Mouse (Mus musculus): Measurements from ENCODE around the gene Fam83g.
A peak's percentile ranks its signal among the peaks of the same experiment; 100 is the strongest.

The Fam83g gene

GRCm38 (mm10) chr11:61652216-61652615 lies 31.7 kb upstream of the Fam83g start:
- DNase-seq (ENCODE audit: low spot score in 2 of 2) = no peak

- DNase-seq (ENCODE audit: low spot score in 2 of 2) = peak; percentile 88 to 89
These were observed 31.0 kb upstream of the Fam83g start, which contains the start of gene Grap for GRCm38 (mm10) chr11:61652686-61653447. Gene Grap, plus strand, starts transcription at chr11:61653265.

- no peak for DNase-seq (ENCODE audit: low spot score in 2 of 2)
These were observed 30.3 kb upstream of the Fam83g start for GRCm38 (mm10) chr11:61653568-61653967.

GRCm38 (mm10) chr11:61654786-61655311 lies 29.0 kb upstream of the Fam83g start:
- DNase-seq (ENCODE audit: low spot score in 2 of 2) = no peak

- DNase-seq (ENCODE audit: low spot score in 2 of 2) = no peak
These were observed 28.2 kb upstream of the Fam83g start for GRCm38 (mm10) chr11:61655649-61656048.

GRCm38 (mm10) chr11:61656148-61656850 lies 27.6 kb upstream of the Fam83g start:
- peak; percentile 75 to 77 for DNase-seq (ENCODE audit: low spot score in 2 of 2)

GRCm38 (mm10) chr11:61657432-61657831 lies 26.5 kb upstream of the Fam83g start:
- peak; percentile 72 for DNase-seq (ENCODE audit: low spot score in 2 of 2)

GRCm38 (mm10) chr11:61658360-61658922 lies 25.4 kb upstream of the Fam83g start:
- DNase-seq (ENCODE audit: low spot score in 2 of 2) = no peak

GRCm38 (mm10) chr11:61659011-61659858 lies 24.7 kb upstream of the Fam83g start:
- DNase-seq (ENCODE audit: low spot score in 2 of 2) = peak; percentile 51 to 54

- DNase-seq (ENCODE audit: low spot score in 2 of 2) = no peak
These were observed 23.9 kb upstream of the Fam83g start for GRCm38 (mm10) chr11:61660001-61660400.

GRCm38 (mm10) chr11:61660806-61661392 lies 23.0 kb upstream of the Fam83g start:
- peak; percentile 75 for DNase-seq (ENCODE audit: low spot score in 2 of 2)

- DNase-seq (ENCODE audit: low spot score in 2 of 2) = no peak
These were observed 21.7 kb upstream of the Fam83g start for GRCm38 (mm10) chr11:61662189-61662588.

- no peak for DNase-seq (ENCODE audit: low spot score in 2 of 2)
These were observed 18.5 kb upstream of the Fam83g start for GRCm38 (mm10) chr11:61665401-61665800.

- no peak for DNase-seq (ENCODE audit: low spot score in 2 of 2)
These were observed 17.7 kb upstream of the Fam83g start for GRCm38 (mm10) chr11:61665991-61666799.

GRCm38 (mm10) chr11:61667248-61667647 lies 16.6 kb upstream of the Fam83g start:
- no peak for DNase-seq (ENCODE audit: low spot score in 2 of 2)

GRCm38 (mm10) chr11:61667782-61668181 lies 16.1 kb upstream of the Fam83g start:
- DNase-seq (ENCODE audit: low spot score in 2 of 2) = no peak

- peak in 1 of 2 experiments; percentile 31 for DNase-seq (ENCODE audit: low spot score in 2 of 2)
These were observed 14.1 kb upstream of the Fam83g start for GRCm38 (mm10) chr11:61669492-61670490.

- DNase-seq (ENCODE audit: low spot score in 2 of 2) = no peak
These were observed 12.0 kb upstream of the Fam83g start for GRCm38 (mm10) chr11:61671781-61672383.
